Mouse (Mus musculus): ENCODE measurements around the gene Amhr2. TPM values are rescaled to one million over a fixed set of nuclear protein-coding genes. Genes with fewer than 3 reads are reported as not detected.

Amhr2 gene
- polyA plus RNA-seq, 1 experiment from 2014 or later, result 1.7 TPM

- no peak for ATAC-seq (replicated peaks; ENCODE audit: low FRiP score)
- Histone ChIP-seq H3K36me3 (peaks cover 88% of the 10 kb centered on the region), H3K9me3 (replicated peaks) (no peaks in the 10 kb centered on the region), H3K4me3 (replicated peaks) (no peak overlapping the region), H3K27me3 (no peaks in the 10 kb centered on the region), H3K4me2 (no peak overlapping the region), H3K4me1 (no peaks in the 10 kb centered on the region), H3K9ac (no peak overlapping the region), H3K27ac (no peak overlapping the region)
- 93% methylated on average over 4 of the region's 4 CpGs for WGBS
These were observed 12.0 kb upstream of the Amhr2 start for GRCm38 (mm10) chr15:102433173-102433572.

DNA sequence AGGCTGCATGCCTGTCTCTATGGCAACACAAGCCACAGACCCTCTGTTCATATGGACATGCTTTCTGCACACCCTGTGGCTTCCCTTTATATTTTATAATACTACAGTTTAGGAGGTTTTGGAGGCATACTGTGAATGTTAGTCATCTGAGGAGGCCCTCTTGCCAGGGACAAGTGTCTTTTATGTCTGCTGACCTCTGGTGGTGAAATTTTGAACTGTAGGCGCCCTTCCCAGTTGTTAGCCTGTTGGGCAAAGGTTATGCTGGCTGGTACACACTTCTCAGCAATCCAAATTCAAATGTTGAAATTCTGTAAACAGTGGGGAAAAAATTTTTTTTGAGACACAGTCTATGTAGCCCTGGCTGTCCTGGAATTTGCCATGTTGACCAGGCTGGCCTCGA is 2.7 kb upstream of the Amhr2 start:
- Histone ChIP-seq H3K4me1 (0 out of 2 replicates have a peak, but pooled peaks cover 2% of the 10 kb centered on the region), H3K9me3 (replicated peaks) (no peaks in the 10 kb centered on the region), H3K4me2 (no peak overlapping the region), H3K9ac (no peak overlapping the region), H3K27me3 (no peaks in the 10 kb centered on the region), H3K27ac (no peak overlapping the region), H3K36me3 (peaks cover 9% of the 10 kb centered on the region), H3K4me3 (replicated peaks) (no peak overlapping the region)
- WGBS, result 50% methylated on average over 2 of the region's 2 CpGs
- ATAC-seq (replicated peaks; ENCODE audit: low FRiP score), result no peak

DNA sequence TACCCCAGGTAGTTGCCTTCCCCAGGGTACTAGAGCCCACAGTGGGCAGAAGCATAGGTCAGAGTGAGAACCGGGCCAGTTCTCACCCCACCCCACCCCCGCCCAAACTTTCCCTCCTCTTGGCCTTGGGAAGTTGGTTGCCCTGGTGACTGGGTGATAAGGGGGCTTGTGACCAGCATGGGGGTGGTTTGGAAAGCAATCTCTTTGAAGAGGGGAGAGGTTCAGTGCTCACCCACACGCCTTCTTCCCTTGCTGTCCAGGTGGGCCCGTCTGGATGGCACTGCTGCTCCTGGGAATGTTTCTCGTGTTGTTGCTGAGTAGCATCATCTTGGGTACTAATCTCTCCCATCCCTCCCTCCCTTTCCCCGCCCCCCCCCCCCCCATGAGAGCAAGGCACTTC is 1.3 kb downstream of the Amhr2 start:
- no peak overlapping the region for H3K9ac ChIP-seq
- no peak overlapping the region for H3K4me2 ChIP-seq
- no peaks in the 10 kb centered on the region for H3K36me3 ChIP-seq
- no peak overlapping the region for H3K27ac ChIP-seq
- no peak overlapping the region for H3K4me3 ChIP-seq (replicated peaks)
- WGBS, result 58% methylated on average over 5 of the region's 6 CpGs
- no peaks in the 10 kb centered on the region for H3K9me3 ChIP-seq (replicated peaks)
- no peaks in the 10 kb centered on the region for H3K27me3 ChIP-seq
- 0 out of 2 replicates have a peak, but pooled peaks cover 2% of the 10 kb centered on the region for H3K4me1 ChIP-seq
- 0 out of 2 replicates have a peak, but pooled peaks have one; percentile 33 for ATAC-seq (replicated peaks; ENCODE audit: low FRiP score)

- no peaks in the 10 kb centered on the region for H3K36me3 ChIP-seq
- 31% methylated on average over 8 of the region's 8 CpGs for WGBS
- H3K9me3 ChIP-seq (replicated peaks), result no peaks in the 10 kb centered on the region
- no peak overlapping the region for H3K4me3 ChIP-seq (replicated peaks)
- no peak overlapping the region for H3K9ac ChIP-seq
- H3K27me3 ChIP-seq, result no peaks in the 10 kb centered on the region
- no peak overlapping the region for H3K4me2 ChIP-seq
- no peak overlapping the region for H3K27ac ChIP-seq
- ATAC-seq (replicated peaks; ENCODE audit: low FRiP score), result no peak
- H3K4me1 ChIP-seq, result 0 out of 2 replicates have a peak, but pooled peaks cover 2% of the 10 kb centered on the region
These were observed 4.2 kb downstream of the Amhr2 start for GRCm38 (mm10) chr15:102449366-102449765.

DNA sequence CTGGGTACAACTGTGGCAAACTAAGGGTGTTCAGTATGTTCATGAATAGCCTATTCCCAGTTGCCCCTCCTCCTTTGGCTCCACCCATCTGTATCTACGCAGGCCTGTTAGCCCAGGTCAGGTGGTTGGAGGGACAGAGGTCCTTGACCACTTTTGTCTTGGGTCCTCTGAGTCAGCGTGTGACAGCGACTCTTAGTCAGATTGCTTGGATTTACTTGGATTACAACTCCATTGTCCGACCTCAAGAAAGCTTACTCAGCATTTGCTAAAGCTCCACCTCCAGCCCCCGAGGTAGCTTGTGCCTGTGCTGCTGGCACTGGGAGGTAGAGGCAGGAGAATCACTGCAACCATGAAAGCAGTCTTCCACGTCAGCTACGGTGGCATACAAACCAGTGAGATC is 5.8 kb downstream of the Amhr2 start:
- Histone ChIP-seq H3K27ac (no peak overlapping the region), H3K9me3 (replicated peaks) (no peaks in the 10 kb centered on the region), H3K36me3 (no peaks in the 10 kb centered on the region), H3K27me3 (no peaks in the 10 kb centered on the region), H3K4me2 (no peak overlapping the region), H3K4me1 (0 out of 2 replicates have a peak, but pooled peaks cover 2% of the 10 kb centered on the region), H3K9ac (no peak overlapping the region), H3K4me3 (replicated peaks) (no peak overlapping the region)
- ATAC-seq (replicated peaks; ENCODE audit: low FRiP score), result no peak
- 35% methylated on average over 7 of the region's 7 CpGs for WGBS

DNA sequence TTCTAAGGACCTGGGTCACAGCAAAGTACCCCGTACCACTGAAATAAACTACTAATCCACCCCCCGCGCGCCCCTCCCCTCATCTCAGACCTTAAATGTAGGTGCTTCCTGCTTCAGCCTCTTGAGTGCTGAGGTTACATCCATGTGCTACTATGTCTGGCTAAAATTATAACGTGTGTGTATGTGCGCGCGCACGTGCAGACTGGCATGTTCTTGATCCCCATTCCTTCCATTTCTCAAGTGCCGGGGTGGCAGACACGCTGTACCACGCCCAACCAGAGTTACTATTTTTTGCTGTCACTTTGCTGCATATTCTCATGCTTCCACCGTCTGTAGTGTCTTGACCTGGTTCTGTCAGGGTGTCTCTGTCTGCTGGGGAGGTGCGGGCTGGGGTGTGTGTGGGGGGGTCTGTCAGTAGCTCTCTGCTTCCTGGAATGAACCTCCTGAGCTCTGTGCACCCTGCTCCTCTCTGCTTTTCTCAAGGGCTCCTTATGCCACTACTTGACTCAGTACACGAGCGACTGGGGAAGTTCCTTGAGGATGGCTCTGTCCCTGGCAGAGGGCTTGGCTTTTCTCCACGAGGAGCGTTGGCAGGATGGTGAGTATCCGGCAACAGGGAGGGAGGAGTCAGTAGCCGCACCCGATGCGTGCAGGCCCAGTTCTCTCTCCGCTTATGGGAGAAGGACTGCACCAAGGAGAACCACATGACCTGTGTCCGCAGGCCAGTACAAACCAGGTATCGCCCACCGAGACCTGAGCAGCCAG is 6.7 kb downstream of the Amhr2 start:
- Histone ChIP-seq H3K27me3 (no peaks in the 10 kb centered on the region), H3K27ac (no peak overlapping the region), H3K9ac (no peak overlapping the region), H3K9me3 (replicated peaks) (no peaks in the 10 kb centered on the region), H3K4me1 (no peaks in the 10 kb centered on the region), H3K4me3 (replicated peaks) (no peak overlapping the region), H3K36me3 (no peaks in the 10 kb centered on the region), H3K4me2 (no peak overlapping the region)
- ATAC-seq (replicated peaks; ENCODE audit: low FRiP score), result no peak
- 84% methylated on average over 26 of the region's 26 CpGs for WGBS

DNA sequence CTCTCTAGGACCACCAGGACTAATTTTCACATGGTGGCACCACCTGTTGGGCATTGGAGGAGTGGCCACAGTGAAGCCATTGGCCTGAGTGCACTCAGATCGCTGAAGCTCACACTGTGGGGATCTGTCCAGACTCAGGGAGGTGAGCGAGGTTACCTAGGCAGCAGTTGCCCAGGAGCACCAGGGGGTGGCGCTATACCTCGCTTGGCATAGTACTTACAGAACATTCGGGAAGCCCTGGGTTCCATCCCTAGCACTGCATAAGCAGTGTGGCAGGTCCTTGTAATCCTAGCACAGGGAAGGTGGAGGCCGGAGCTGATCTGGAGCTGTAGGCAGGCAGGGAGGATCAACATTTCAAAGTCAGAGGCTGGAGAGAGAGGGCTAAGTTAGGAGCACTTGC is 10.8 kb downstream of the Amhr2 start:
- WGBS, result 38% methylated on average over 6 of the region's 6 CpGs
- H3K4me1 ChIP-seq, result peaks cover 28% of the 10 kb centered on the region
- no peak overlapping the region for H3K9ac ChIP-seq
- no peak for ATAC-seq (replicated peaks; ENCODE audit: low FRiP score)
- no peaks in the 10 kb centered on the region for H3K9me3 ChIP-seq (replicated peaks)
- no peaks in the 10 kb centered on the region for H3K36me3 ChIP-seq
- no peak overlapping the region for H3K4me2 ChIP-seq
- no peaks in the 10 kb centered on the region for H3K27me3 ChIP-seq
- H3K27ac ChIP-seq, result no peak overlapping the region
- no peak overlapping the region for H3K4me3 ChIP-seq (replicated peaks)

DNA sequence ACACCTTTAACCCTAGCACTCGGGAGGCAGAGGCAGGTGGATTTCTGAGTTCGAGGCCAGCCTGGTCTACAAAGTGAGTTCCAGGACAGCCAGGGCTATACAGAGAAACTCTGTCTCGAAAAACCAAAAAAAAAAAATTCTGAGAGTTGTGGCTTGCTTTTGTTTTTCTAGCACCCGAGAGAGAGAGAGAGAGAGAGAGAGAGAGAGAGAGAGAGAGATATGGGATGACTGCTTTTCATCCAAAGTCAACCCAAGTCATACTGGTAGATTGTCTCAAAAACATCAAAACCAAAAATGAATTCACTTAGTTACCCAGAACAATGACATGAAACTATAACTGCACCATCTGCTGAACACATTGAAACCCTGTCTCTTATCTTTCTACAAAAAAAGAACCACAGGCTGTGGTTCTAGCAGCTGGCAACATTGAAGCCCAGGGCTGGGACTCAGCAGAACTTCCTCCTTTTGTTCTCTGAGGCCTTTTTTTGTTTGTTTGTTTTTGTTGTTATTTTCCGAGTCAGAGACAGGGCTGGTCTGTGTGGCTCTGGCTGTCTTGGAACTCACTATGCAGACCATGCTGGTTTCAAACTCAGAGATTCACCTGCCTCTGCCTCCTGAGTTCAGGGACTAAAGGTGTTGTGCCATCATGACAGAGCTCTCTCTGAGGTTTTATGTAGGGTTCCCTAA is 13.0 kb downstream of the Amhr2 start:
- H3K4me1 ChIP-seq, result peaks cover 33% of the 10 kb centered on the region
- WGBS, result 67% methylated on average over 5 of the region's 5 CpGs
- H3K27ac ChIP-seq, result 0 out of 2 replicates have a peak overlapping the region, but pooled peaks have one; percentile 61
- H3K9ac ChIP-seq, result peak overlapping the region; percentile 39; the same call in 1 of the 2 replicates
- peaks cover 7% of the 10 kb centered on the region for H3K36me3 ChIP-seq
- H3K4me2 ChIP-seq, result peak overlapping the region; percentile 66
- peak overlapping the region; percentile 51 for H3K4me3 ChIP-seq (replicated peaks)
- H3K9me3 ChIP-seq (replicated peaks), result no peaks in the 10 kb centered on the region
- ATAC-seq (replicated peaks; ENCODE audit: low FRiP score), result no peak
- H3K27me3 ChIP-seq, result no peaks in the 10 kb centered on the region

DNA sequence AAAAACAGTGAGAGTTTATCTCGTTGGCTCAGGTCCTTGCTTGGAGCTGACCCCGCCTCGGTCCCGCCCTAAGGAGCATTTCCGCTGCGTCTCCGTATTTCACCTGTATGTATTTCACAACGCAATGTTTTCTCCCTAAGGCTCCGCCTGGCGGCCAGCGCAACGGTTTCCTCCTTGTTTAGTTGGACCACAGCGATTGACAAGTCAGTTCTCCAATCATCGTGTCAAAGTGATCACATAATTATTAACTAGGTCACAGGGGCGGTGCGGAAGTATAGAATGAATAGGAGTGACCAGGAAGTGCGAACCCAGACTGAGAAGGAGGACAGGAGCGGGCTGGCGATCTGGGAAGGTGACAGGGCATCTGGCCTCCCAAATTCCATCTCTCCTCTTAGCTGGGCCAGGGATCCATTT is 13.7 kb downstream of the Amhr2 start, which contains the start of gene Prr13:
Prr13 (plus strand) TSS at position 125 of the 414 bp plus-strand sequence.
- under 1% methylated on average over 19 of the region's 19 CpGs for WGBS
- peaks cover 33% of the 10 kb centered on the region for H3K4me1 ChIP-seq
- H3K4me2 ChIP-seq, result peak within 1 kb of the TSS; percentile 66
- peak within 1 kb of the TSS; percentile 39 for H3K9ac ChIP-seq
- no peaks in the 10 kb centered on the region for H3K27me3 ChIP-seq
- ATAC-seq (replicated peaks; ENCODE audit: low FRiP score), result peak; percentile 81
- peak within 1 kb of the TSS; percentile 51 for H3K4me3 ChIP-seq (replicated peaks)
- H3K36me3 ChIP-seq, result peaks cover 10% of the 10 kb centered on the region
- H3K9me3 ChIP-seq (replicated peaks), result no peaks in the 10 kb centered on the region
- peak within 1 kb of the TSS; percentile 61; the same call in 1 of the 2 replicates for H3K27ac ChIP-seq

DNA sequence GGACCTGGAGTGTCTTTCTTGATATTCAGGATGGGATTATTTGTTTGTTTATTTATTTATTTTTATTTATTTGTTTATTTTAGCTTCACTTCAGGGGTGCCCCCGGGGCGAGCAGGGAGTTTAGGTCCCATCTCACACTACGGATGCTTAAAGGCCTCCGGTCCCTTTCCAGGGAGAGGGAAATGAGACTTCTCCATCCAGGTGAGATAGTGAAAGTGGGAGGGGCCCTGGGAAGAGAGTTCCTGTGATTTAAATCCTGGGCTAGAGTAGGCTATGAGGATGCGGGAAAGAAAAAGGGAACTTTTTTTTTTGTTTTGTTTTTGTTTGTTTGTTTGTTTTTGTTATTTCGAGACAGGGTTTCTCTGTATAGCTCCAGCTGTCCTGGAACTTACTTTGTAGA is 14.2 kb downstream of the Amhr2 start:
- Histone ChIP-seq H3K27me3 (no peaks in the 10 kb centered on the region), H3K9me3 (replicated peaks) (no peaks in the 10 kb centered on the region), H3K4me3 (replicated peaks) (peak overlapping the region; percentile 51), H3K4me2 (peak overlapping the region; percentile 66), H3K27ac (peak overlapping the region; percentile 61; the same call in 1 of the 2 replicates), H3K36me3 (peaks cover 10% of the 10 kb centered on the region), H3K9ac (peak overlapping the region; percentile 39), H3K4me1 (peaks cover 33% of the 10 kb centered on the region)
- WGBS, result 35% methylated on average over 6 of the region's 6 CpGs
- no peak for ATAC-seq (replicated peaks; ENCODE audit: low FRiP score)

- WGBS, result 61% methylated on average over 5 of the region's 5 CpGs
These were observed 14.7 kb downstream of the Amhr2 start for GRCm38 (mm10) chr15:102459847-102460246.

DNA sequence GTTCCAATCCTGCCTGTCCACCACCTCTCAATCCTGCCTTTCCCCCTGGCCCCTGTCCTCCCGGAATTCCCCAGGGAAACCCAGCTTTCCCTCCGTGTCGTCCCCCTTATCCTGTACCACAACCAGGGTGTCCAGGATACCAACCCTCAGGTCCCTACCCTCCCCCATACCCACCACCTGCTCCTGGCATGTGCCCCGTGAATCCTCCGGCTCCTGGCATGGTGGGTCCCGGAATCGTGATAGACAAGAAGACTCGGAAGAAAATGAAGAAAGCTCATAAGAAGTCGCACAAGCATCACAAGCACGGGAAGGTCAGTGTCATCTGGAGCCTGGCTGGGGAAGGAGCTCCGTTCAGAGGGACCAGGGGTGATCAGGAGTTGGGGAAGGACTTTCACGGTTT is 15.2 kb downstream of the Amhr2 start:
- WGBS, result 50% methylated on average over 12 of the region's 12 CpGs
- Histone ChIP-seq H3K9ac (peak overlapping the region; percentile 17; the same call in 1 of the 2 replicates), H3K4me2 (peak overlapping the region; percentile 66), H3K4me3 (replicated peaks) (peak overlapping the region; percentile 22; the same call in 1 of the 2 replicates), H3K4me1 (peaks cover 33% of the 10 kb centered on the region), H3K36me3 (peaks cover 10% of the 10 kb centered on the region), H3K27ac (no peak overlapping the region), H3K9me3 (replicated peaks) (no peaks in the 10 kb centered on the region), H3K27me3 (no peaks in the 10 kb centered on the region)
- no peak for ATAC-seq (replicated peaks; ENCODE audit: low FRiP score)

More at GRCm38 (mm10) chr15:102459847-102460246, 14.7 kb downstream of the Amhr2 start:
- H3K9ac ChIP-seq, result peak overlapping the region; percentile 17; the same call in 1 of the 2 replicates
- peak overlapping the region; percentile 51 for H3K4me3 ChIP-seq (replicated peaks)
- H3K4me2 ChIP-seq, result peak overlapping the region; percentile 66
- no peaks in the 10 kb centered on the region for H3K9me3 ChIP-seq (replicated peaks)
- H3K27me3 ChIP-seq, result no peaks in the 10 kb centered on the region
- no peak for ATAC-seq (replicated peaks; ENCODE audit: low FRiP score)
- H3K4me1 ChIP-seq, result peaks cover 33% of the 10 kb centered on the region
- H3K27ac ChIP-seq, result no peak overlapping the region
- peaks cover 10% of the 10 kb centered on the region for H3K36me3 ChIP-seq
